Mouse (Mus musculus): ENCODE measurements around the gene Scaf11.

The Scaf11 gene

DNA sequence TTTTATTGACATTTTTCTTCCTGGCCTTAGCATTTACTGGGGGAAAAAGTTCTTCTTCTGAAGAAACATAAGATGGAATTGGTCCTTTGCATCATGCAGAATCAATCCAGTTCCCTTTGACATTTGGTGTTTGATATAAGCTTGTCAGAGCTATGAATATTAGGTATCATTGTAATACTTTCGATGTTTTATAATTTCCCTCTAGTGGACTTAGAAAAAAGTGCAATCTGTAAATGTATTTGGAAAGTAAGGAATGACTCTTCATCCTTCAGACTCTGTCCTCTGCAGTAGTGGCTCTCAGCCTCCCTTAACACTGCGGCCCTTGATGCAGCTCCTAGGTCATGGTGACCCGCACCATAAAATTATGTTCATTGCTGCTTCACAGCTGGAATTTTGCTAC lies 67.8 kb downstream of the Scaf11 start:
- DNase-seq: no peak

DNA sequence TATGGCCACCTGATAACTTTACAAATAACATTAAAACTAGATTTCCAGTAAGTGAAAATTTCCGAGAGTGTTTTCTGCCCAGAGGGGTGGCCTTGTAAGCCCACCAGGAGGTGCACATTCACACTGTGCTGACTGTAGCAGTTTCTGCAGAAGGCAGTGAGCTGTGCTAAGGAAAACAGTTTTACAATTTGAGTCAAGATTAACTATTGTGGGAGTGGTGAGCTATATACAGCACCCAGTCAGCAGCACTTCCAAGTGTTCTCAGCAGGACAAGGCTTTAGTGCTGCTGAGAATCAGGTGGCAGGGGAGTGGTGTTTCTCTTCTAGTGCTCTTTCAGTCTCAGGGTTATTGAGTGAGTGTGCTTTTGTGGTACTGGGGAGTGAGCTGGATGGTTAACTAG lies 72.1 kb downstream of the Scaf11 start:
- DNase-seq: no peak

DNA sequence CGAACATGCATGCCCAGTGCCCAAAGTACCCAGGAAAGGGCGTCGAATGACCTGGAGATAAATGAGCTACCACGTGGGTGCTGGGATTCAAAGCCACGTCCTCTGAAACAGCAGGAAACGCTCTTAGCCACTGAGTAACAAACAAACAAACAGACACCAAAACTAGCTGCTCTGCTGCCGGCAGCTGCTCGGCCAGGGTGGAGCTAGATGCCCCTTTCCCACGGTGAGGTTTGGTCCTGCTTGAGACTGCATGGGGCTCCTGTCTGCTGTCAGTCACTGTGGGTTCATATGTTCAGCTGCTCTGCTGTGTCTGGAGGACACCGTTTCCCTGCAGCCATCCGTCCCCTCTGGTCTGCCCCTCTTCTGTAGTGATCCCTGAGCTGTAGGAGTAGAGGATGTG lies 78.4 kb downstream of the Scaf11 start:
- no peak for DNase-seq

DNA sequence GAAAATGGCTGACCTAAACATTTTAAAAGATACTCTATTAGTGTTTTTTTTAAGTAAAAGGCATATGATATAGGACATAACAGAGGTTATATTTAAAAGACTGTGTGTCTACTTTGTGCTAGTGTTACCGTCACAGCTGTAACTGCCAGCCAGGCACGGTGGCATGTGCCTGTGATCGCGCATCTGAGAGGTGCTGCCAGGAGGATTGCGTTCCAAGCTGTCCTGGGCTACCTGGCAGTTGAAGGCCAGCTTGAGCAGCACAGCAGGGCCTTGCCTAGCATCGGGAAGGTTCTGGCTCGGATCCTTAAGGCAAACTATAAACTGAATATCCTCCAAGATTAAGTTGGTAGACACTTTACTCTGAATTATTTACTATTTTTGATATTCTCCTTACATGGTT lies 82.9 kb downstream of the Scaf11 start:
- DNase-seq: no peak

DNA sequence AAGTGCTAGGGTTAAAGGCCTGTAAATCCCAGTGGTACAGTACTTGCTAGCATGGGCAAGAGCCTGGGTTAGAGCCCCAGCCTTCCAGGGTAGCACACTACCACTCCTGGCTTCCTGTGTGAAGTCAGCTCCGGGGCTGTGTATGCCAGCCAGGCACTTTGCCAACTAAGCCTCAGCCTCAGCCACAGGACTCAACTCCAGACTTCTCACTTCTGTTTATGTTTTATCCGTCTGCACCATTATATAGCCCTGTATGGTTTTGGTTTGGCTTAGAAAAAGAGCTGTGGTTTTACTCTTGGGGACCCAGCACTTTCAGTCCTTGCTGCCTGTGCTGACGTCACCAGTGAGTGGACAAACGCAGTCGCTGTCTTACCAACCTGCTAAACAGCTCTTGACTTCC lies 83.4 kb downstream of the Scaf11 start:
- no peak for DNase-seq

DNA sequence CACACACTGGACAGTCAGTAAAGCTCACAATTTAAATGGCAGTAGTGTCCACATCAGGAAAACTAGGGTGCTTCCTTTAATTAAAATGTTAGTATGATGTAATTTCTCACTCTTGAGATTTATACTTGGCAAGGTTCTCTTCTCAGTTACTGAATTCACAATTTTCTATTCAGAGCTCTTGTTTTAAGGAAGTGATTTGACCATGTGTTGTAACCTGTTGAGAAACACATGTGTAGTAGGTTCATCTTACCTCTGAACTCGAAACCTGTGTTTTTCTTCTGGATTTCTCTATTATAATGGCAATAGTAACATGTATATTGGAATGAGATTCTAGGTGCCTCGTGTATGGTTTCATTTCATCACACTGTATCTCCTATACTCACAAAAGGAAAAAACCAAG lies 84.4 kb downstream of the Scaf11 start:
- no peak for DNase-seq

DNA sequence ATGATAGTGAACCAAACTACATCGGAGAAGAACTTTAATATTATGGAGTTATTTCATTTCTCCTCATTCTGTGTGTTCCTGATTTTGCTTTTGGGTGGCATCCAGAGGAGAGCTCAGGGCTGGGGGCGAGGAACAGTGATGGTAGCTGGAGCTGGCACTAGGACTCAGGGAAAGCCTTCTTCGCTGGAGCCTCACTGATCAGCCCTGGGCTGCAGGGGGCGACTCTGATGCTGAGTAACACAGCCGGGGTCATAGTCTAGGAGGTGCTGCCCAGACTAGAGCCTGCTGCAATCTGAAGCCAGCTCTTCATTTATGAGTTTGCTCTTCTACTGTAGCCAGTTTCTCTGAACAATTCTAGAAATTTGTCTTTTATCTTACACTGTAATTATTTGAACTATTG lies 87.5 kb downstream of the Scaf11 start:
- DNase-seq: no peak

DNA sequence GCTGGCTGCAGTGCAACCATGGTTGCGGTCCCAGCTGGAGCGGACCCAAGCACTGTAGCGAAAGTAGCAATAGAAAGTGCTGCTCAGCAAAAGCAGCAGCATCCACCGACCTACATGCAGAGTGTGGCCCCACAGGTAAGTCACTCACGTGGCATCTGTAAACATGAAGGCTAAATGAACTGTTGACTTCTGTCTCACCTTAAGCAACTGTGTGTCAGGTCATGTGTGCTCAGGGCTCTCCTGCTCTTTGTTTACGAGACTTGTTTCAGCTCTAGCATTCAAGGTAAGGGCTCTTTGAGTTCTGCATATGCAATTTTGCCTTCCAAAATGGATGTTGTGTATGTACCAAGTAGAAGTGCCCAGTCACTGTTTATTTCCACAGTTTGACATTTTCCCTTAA lies 88.0 kb downstream of the Scaf11 start:
- no peak for DNase-seq

DNA sequence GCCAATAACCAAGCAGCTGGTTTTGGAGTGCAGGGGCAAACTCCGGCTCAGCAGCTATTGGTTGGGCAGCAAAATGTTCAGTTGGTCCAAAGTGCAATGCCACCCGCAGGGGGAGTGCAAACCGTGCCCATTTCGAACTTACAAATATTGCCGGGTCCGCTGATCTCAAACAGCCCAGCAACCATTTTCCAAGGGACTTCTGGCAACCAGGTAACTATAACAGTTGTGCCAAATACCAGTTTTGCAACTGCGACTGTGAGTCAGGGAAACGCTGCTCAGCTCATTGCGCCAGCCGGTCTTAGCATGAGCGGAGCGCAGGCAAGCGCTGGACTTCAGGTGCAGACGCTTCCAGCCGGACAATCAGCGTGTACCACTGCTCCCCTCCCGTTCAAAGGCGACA lies 89.3 kb downstream of the Scaf11 start:
- DNase-seq: no peak

DNA sequence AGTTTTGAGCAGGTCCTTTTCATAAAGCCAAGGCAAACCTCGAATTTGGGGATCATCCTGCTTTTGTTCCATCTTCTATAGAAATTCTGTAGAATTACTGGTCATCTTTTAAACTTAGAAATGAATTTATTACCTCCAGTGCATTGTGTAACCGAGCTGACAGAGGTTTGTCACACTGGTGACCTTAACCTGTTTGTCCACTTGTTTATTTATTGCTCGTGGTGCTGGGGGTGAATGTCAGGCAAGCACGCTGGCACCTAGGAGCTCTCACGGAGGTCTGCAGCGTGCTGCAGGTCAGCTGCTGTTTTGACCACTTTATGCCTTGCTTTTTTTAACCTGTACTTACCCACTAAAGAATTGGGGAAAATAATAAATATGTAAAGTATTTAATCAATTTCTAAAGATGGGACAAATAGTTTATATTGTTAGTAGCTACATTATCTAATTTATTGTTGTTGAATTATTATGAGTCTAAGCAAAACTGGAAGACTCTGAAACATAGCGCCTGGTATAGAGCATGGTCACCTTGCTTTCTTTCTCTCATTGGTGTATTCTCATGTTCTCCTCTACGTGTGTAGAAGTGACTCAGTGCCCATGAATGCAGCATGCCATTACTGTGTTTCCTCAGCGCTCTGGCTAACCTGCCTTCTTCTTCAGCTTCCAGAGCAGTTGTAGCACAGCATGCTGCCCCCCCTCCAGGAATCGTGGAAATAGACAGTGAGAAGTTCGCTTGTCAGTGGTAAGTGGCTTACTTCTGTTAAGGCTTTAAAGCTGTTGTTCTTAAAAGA lies 94.3 kb downstream of the Scaf11 start:
- no peak for DNase-seq

DNA sequence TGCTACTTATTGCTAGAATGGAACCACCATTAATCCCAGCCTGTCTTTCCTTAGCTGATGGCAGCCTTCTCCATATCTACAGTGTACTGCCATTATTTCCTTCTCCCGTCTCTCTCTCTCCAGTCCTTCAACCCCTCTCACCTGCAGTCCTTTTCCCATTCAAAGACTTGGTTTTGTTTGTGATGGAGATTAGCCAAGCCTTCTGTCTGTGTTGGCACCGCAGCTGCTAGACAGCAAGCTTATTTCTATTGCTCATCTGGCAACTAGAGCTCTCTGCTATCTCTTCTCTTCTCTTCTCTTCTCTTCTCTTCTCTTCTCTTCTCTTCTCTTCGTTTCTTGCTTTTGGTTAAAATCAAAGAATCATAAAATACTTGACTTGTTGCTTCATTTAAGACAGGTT lies 95.3 kb downstream of the Scaf11 start:
- no peak for DNase-seq

Measured in thymus, adult 18-20 months (tissue).